Mouse (Mus musculus) neural tube, embryonic 15.5 days (tissue): Measurements from ENCODE around the gene Cers4. TPM values are rescaled to one million over a fixed set of nuclear protein-coding genes. Genes with fewer than 3 reads are reported as not detected.

Experiments
- ATAC-seq: fragments of 200-750 bp; cut with Nextera tagmentation; 2 replicates; pipeline ENCODE4 v1.8.0; 2017; ENCODE audit warnings: mild to moderate bottlenecking, moderate TSS enrichment, moderate library complexity; ENCODE audit not compliant: low FRiP score
- H3K27ac ChIP-seq: fragments of 300-500 bp; sonication (generic); replicated peaks from 2 replicates; pipeline ENCODE4 v1.5.1; 2015; ENCODE audit warnings: mild to moderate bottlenecking, inconsistent platforms
- H3K27me3 ChIP-seq: fragments of 300-500 bp; sonication (generic); replicated peaks from 2 replicates; pipeline ENCODE4 v1.6.1; 2015; ENCODE audit warnings: inconsistent platforms
- H3K36me3 ChIP-seq: fragments of 300-500 bp; sonication (generic); 2 replicates; pipeline ENCODE4 v1.6.1; 2015; ENCODE audit warnings: inconsistent platforms
- H3K4me1 ChIP-seq: fragments of 300-500 bp; sonication (generic); 2 replicates; pipeline ENCODE4 v1.6.1; 2015; ENCODE audit warnings: inconsistent platforms
- H3K4me2 ChIP-seq: fragments of 300-500 bp; sonication (generic); 2 replicates; pipeline ENCODE4 v1.6.1; 2015; ENCODE audit warnings: inconsistent platforms, mild to moderate bottlenecking, moderate library complexity
- H3K4me3 ChIP-seq: fragments of 300-500 bp; sonication (generic); replicated peaks from 2 replicates; pipeline ENCODE4 v1.5.1; 2015; ENCODE audit warnings: mild to moderate bottlenecking, inconsistent platforms
- H3K9ac ChIP-seq: fragments of 300-500 bp; sonication (generic); replicated peaks from 2 replicates; pipeline ENCODE4 v1.6.1; 2015; ENCODE audit warnings: mild to moderate bottlenecking, inconsistent platforms
- H3K9me3 ChIP-seq: fragments of 300-500 bp; sonication (generic); replicated peaks from 2 replicates; pipeline ENCODE4 v1.6.1; 2016; ENCODE audit warnings: inconsistent platforms
- WGBS: fragments of 180-500 bp; shearing (Covaris S2); methylation state at CpG from one replicate; pipeline ENCODE4 v1.1.7; 2015; ENCODE audit warnings: mixed read lengths; 5-methylcytosine and 5-hydroxymethylcytosine counted together
- polyA plus RNA-seq: library from polyadenylated mRNA; unstranded; fragments of >200 nt; fragmentation: Nextera tagmentation; extraction: Ambion mirVana; gene quantifications from 2 replicates; pipeline ENCODE4 v1.2.1, GENCODE M21; 2015

The Cers4 gene
- polyA plus RNA-seq, 1 experiment from 2014 or later = 51.0 TPM

GRCm38 (mm10) chr8:4505364-4505763 is 12.5 kb downstream of the Cers4 start:
- 92% methylated on average over 1 of the region's 1 CpGs for WGBS
- no peak overlapping the region for H3K9ac ChIP-seq
- no peaks in the 10 kb centered on the region for H3K4me1 ChIP-seq
- no peak for ATAC-seq
- H3K36me3 ChIP-seq = peaks cover 3% of the 10 kb centered on the region; the same call in 1 of the 2 replicates
- H3K4me2 ChIP-seq = no peak overlapping the region
- no peak overlapping the region for H3K27ac ChIP-seq
- H3K27me3 ChIP-seq = no peaks in the 10 kb centered on the region
- H3K9me3 ChIP-seq = no peaks in the 10 kb centered on the region
- H3K4me3 ChIP-seq = no peak overlapping the region

- WGBS = 84% methylated on average over 5 of the region's 5 CpGs
- Histone ChIP-seq H3K4me2 (no peak overlapping the region), H3K4me1 (peaks cover 15% of the 10 kb centered on the region), H3K9ac (no peak overlapping the region), H3K9me3 (no peaks in the 10 kb centered on the region), H3K27ac (no peak overlapping the region), H3K27me3 (no peaks in the 10 kb centered on the region), H3K4me3 (no peak overlapping the region), H3K36me3 (no peaks in the 10 kb centered on the region)
- no peak for ATAC-seq
Observed at GRCm38 (mm10) chr8:4507527-4507926, 14.7 kb downstream of the Cers4 start.

GRCm38 (mm10) chr8:4510824-4511223 is 18.0 kb downstream of the Cers4 start:
- H3K4me2 ChIP-seq = no peak overlapping the region
- H3K9me3 ChIP-seq = no peaks in the 10 kb centered on the region
- 89% methylated on average over 4 of the region's 4 CpGs for WGBS
- H3K9ac ChIP-seq = no peak overlapping the region
- H3K36me3 ChIP-seq = no peaks in the 10 kb centered on the region
- peaks cover 15% of the 10 kb centered on the region for H3K4me1 ChIP-seq
- ATAC-seq = no peak
- H3K27ac ChIP-seq = no peak overlapping the region
- no peak overlapping the region for H3K4me3 ChIP-seq
- H3K27me3 ChIP-seq = no peaks in the 10 kb centered on the region

DNA sequence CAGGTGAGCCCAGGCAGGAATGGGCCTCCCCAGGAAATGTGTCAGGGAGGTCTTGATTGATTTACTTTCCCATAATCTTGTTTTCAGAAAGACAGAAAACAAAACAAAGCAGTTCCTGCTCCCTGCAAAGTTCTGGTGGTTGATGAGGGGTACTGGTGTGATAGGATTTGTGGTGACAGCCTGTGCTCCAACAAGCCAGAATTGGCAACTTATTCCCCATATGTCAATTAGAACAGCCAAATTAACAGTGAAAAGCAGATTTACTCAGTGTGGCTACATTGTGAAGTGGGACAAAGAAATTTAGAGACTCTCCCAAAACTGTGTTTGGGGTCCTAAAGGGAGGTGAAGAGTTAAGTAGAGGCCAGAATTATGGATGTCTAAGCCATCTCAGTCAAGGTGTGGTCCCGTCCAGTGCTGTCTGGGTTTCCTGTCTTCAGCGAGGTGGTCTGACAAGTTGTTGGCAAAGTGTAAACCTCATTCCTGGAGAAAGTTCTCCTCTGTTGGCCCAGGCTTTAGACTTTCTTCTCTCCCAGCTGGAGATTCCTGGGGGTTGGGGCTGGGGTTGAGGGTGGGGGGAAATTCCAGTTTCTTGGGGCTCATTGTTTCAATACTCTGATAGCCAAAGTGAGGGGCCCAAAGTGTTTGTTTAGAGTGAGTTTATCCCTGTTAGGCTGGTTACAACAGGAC is 18.7 kb downstream of the Cers4 start:
- H3K4me2 ChIP-seq = no peak overlapping the region
- no peak for ATAC-seq
- WGBS = 33% methylated on average over 2 of the region's 2 CpGs
- no peak overlapping the region for H3K27ac ChIP-seq
- H3K9me3 ChIP-seq = no peaks in the 10 kb centered on the region
- H3K4me1 ChIP-seq = peaks cover 15% of the 10 kb centered on the region
- no peaks in the 10 kb centered on the region for H3K27me3 ChIP-seq
- no peak overlapping the region for H3K4me3 ChIP-seq
- no peaks in the 10 kb centered on the region; the same call in 1 of the 2 replicates for H3K36me3 ChIP-seq
- no peak overlapping the region for H3K9ac ChIP-seq

GRCm38 (mm10) chr8:4512116-4512495 is 19.3 kb downstream of the Cers4 start:
- Histone ChIP-seq H3K4me2 (no peak overlapping the region), H3K4me3 (no peak overlapping the region), H3K27ac (no peak overlapping the region), H3K9ac (no peak overlapping the region), H3K4me1 (peaks cover 15% of the 10 kb centered on the region), H3K36me3 (peaks cover 1% of the 10 kb centered on the region), H3K27me3 (no peaks in the 10 kb centered on the region), H3K9me3 (no peaks in the 10 kb centered on the region)
- WGBS = 26% methylated on average over 8 of the region's 8 CpGs
- ATAC-seq = no peak

GRCm38 (mm10) chr8:4516162-4516561 is 23.3 kb downstream of the Cers4 start:
- H3K9me3 ChIP-seq = no peaks in the 10 kb centered on the region
- no peak overlapping the region for H3K27ac ChIP-seq
- H3K4me3 ChIP-seq = no peak overlapping the region
- H3K4me1 ChIP-seq = peaks cover 12% of the 10 kb centered on the region
- WGBS = 84% methylated on average over 2 of the region's 2 CpGs
- no peak overlapping the region for H3K4me2 ChIP-seq
- no peak overlapping the region for H3K9ac ChIP-seq
- no peak for ATAC-seq
- H3K36me3 ChIP-seq = peaks cover 39% of the 10 kb centered on the region
- no peaks in the 10 kb centered on the region for H3K27me3 ChIP-seq

- H3K9ac ChIP-seq = no peak overlapping the region
- H3K4me1 ChIP-seq = no peaks in the 10 kb centered on the region
- H3K36me3 ChIP-seq = peaks cover 69% of the 10 kb centered on the region
- ATAC-seq = no peak
- H3K4me2 ChIP-seq = no peak overlapping the region
- H3K27ac ChIP-seq = no peak overlapping the region
- no peaks in the 10 kb centered on the region for H3K9me3 ChIP-seq
- no peaks in the 10 kb centered on the region for H3K27me3 ChIP-seq
- H3K4me3 ChIP-seq = no peak overlapping the region
- WGBS = 96% methylated on average over 4 of the region's 4 CpGs
Observed at GRCm38 (mm10) chr8:4521472-4521871, 28.6 kb downstream of the Cers4 start.

DNA sequence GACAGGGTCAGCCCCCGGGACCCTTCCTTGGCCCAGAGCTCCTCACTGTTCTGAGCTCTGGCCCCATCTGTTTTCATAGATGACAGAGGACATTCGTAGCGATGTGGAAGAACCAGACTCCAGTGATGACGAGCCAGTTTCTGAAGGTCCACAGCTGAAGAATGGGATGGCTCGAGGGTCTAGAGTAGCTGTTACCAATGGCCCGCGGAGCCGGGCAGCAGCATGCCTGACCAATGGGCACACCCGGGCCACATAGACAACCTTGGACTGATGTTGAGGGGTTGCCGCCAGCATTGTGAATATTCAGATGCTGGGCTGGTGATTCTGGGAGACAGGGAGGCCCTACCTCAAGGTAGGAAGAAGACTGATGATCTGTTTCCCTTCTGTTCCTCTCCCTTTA is 30.7 kb downstream of the Cers4 start:
- ATAC-seq = no peak
- WGBS = 95% methylated on average over 10 of the region's 10 CpGs
- Histone ChIP-seq H3K27me3 (no peaks in the 10 kb centered on the region), H3K9ac (no peak overlapping the region), H3K4me2 (no peak overlapping the region), H3K4me1 (no peaks in the 10 kb centered on the region), H3K27ac (no peak overlapping the region), H3K9me3 (no peaks in the 10 kb centered on the region), H3K4me3 (no peak overlapping the region), H3K36me3 (peaks cover 58% of the 10 kb centered on the region)

Other genes starting within 250 kb of the Cers4 start
- 3.2 and 3.4 TPM in 2 replicates for gene Tgfbr3l, start 244.8 kb upstream of the Cers4 start, polyA plus RNA-seq
- gene Snapc2, start 239.9 kb upstream of the Cers4 start, polyA plus RNA-seq = 63.6 and 69.3 TPM in 2 replicates
- gene Ctxn1, start 233.8 kb upstream of the Cers4 start, polyA plus RNA-seq = 229 and 269 TPM in 2 replicates
- gene Timm44, start 217.1 kb upstream of the Cers4 start, polyA plus RNA-seq = 44.2 and 48.5 TPM in 2 replicates
- 19.7 and 113 TPM in 2 replicates for gene Ccl25, start 167.8 kb upstream of the Cers4 start, polyA plus RNA-seq
- gene Elavl1, start 167.6 kb upstream of the Cers4 start, polyA plus RNA-seq = 92.5 and 112 TPM in 2 replicates
- 14.1 and 17.0 TPM in 2 replicates for gene Zfp958, start 120.1 kb downstream of the Cers4 start, polyA plus RNA-seq